Mouse (Mus musculus) kidney, postnatal 10 days (tissue): Measurements from ENCODE around the gene Irf2bp1.

ENCODE experiments used
- DNase-seq: peaks from one replicate; pipeline ENCODE4 v3.0.0; 2021; ENCODE audit warnings: mixed read lengths

The Irf2bp1 gene

GRCm38 (mm10) chr7:19029084-19029653 is 25.3 kb downstream of the Irf2bp1 start:
- peak; percentile 77 for DNase-seq

DNA sequence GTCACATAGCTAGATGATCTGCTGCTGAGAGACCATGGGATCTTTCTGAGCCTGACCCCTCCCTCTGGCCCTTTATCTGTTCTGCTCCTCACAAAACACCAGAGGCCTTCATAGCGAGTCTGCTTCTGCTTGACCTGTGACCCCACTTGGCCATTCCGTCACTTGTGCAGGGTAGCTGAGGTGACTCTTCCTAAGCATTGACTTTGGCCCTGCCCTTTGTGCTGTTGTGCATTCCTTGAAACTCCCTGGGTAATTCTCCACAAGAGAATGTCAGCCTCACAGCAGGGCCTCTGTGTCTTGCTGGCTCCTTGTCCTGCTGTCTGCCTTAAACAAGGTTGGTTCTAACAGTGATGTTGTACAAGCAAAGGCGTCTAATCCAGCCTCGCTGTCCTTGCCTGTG is 27.8 kb downstream of the Irf2bp1 start:
- no peak for DNase-seq

- no peak for DNase-seq
These were observed 40.8 kb downstream of the Irf2bp1 start for GRCm38 (mm10) chr7:19044616-19045015.

GRCm38 (mm10) chr7:19046286-19047069 is 42.6 kb downstream of the Irf2bp1 start:
- DNase-seq, result no peak

DNA sequence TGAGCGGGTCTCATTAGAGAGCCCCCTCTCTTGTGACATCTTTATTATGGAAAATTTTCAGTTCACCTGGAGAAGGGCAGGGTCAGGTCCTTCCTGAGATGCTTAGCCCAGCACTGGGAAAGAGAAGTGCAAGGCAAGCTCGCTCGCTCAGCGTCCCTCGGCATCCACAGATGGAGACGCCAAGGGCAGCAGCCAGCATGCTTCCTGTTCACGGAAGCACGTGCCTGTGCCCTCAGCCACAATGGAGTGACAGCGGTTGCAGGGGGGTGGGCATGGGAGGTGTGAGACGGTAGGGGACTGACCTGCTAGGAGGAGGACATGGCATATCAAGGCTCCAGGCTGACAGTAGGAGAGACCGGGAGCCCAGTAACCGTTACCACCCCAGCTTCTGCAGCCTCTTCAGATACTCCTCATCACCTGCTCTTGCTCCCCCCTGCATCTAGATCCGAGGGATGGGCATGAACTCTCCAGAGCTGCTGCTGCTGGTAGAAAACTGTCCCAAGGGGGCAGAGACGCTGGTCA is 44.2 kb downstream of the Irf2bp1 start:
- DNase-seq, result no peak

GRCm38 (mm10) chr7:19049252-19049651 is 45.4 kb downstream of the Irf2bp1 start:
- no peak for DNase-seq

DNA sequence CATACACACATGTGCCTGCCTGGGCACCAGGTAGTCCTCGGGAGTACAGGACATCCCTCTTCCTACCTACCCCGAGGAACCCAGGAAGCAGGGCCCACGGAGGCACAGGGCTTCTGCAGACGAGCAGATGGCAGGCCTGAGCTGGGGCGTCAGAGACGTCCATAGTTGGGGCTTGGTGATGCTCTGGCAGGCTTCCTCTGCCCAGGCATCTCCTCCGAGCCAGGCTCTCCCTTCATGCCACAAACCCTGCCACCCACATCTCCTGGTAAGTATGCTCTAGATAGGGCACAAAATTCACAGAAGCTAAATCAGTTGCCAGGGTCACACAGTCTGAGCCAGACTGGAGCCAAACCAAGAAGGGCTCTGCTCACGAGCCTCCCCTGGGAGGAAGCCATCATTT is 46.3 kb downstream of the Irf2bp1 start:
- no peak for DNase-seq

GRCm38 (mm10) chr7:19051161-19051560 is 47.3 kb downstream of the Irf2bp1 start:
- DNase-seq, result no peak

GRCm38 (mm10) chr7:19052345-19053135 is 48.7 kb downstream of the Irf2bp1 start:
- no peak for DNase-seq

- no peak for DNase-seq
These were observed 49.3 kb downstream of the Irf2bp1 start for GRCm38 (mm10) chr7:19053136-19053532.

DNA sequence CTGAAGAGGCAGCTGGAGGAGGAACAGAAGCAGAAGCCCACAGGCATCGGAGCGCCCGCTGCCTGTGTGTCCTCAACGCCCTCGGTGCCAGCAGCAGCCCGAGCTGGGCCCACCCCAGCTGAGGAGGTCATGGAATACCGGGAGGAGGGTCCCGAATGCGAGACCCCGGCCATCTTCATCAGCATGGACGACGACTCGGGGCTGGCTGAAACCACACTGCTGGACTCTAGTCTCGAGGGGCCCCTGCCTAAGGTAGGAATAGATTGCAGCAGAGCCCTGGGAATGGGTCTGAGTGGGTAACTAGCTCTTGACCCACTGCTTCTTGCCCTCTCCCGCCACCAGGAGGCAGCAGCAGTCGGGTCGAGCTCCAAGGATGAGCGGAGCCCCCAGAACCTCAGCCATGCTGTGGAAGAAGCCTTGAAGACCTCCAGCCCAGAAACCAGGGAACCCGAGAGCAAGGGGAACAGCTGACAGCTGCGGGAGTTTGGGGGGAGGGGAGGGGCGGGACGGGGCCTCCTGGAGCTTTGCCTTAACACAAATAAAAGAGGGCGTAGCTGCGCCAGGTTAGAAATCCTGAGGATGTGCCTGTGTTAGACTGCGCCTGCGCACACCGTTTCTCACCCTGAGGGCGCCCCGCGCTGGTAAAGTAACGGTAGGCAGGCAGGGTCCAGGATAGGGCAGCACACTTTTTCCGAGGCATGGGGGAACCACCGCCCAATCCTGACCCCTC is 50.4 kb downstream of the Irf2bp1 start, which contains the start of gene Rsph6a:
Gene Rsph6a, plus strand, starts transcription at position 644 of the 730 bp plus-strand sequence.
- DNase-seq, result peak; percentile 76

DNA sequence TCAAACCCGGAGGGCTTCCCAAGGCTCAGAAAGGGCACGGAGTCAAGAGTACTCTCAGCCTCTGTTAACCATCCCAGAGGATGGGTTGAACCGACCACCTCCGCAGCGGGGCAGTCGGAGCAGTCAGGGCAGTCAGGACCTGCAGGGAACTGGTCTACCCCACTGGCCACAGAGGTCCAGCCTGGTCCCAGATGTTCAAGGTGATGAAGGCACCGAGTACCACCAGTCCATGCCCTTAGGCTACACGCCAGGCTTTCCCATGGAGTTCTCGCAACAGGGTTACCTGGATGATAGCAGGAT is 50.9 kb downstream of the Irf2bp1 start:
- DNase-seq, result no peak

DNA sequence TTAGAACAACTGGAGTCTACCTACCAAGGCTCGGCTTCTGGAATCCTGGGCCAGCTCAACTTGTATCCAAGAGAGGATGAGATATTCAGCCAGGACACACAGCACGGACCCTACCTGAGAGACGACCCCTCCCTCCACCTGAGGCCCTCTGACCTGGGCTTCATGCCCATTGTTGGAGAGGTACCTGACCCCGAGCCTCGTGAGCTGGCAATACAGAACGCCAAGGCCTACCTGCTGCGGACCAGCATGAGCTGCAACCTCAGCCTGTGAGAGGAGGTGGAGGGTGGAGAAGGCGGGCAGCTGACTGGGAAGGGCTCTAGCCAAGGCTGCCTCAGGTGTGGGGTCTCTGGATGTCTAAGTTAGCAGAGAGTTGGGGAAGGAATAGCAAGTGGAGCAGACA is 51.3 kb downstream of the Irf2bp1 start:
- no peak for DNase-seq
